Mouse (Mus musculus): ENCODE data around the gene Il10. TPM values are rescaled to one million over a fixed set of nuclear protein-coding genes. Genes with fewer than 3 reads are reported as not detected.

Il10 gene
- polyA plus RNA-seq, 1 experiment from 2014 or later = not detected

DNA sequence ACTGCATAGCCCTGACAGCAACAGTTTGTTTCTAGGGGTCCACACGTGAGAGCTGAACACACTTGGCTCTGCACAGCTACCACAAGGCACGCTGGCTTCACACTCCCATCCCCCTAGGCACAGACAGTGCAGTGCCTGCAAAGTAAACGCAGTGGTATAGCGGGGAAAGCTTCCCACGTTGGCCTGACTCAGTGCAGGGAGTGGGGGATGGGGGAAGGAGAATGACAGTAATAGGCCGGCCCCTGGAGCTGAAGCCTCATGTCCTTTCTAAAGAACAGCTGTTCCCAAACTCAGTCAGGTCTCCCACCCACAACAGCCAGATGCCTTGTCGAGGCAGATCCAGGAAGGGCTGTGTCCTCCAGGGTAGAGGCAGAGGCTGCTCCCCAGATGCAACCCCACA is 31.4 kb downstream of the Il10 start:
- H3K9ac ChIP-seq (ENCODE audit: low read depth, low read length) = no peak overlapping the region; the same call in 1 of the 2 replicates
- WGBS = 41% methylated on average over 7 of the region's 7 CpGs
- no peak for TF ChIP-seq CTCF (IDR thresholded peaks at IDR 0.05; ENCODE audit: low read depth)
- no peaks in the 10 kb centered on the region for H3K9me3 ChIP-seq (ENCODE audit: control insufficient read depth)
- no peaks in the 10 kb centered on the region for H3K27me3 ChIP-seq (replicated peaks; ENCODE audit: control insufficient read depth, insufficient read depth, low read length)
- peaks cover 34% of the 10 kb centered on the region for H3K36me3 ChIP-seq (ENCODE audit: control insufficient read depth, insufficient read depth)
- no peak overlapping the region for H3K4me3 ChIP-seq (ENCODE audit: low read depth, low read length)
- ATAC-seq = no peak
- peaks cover 6% of the 10 kb centered on the region for H3K4me1 ChIP-seq (replicated peaks; ENCODE audit: control insufficient read depth, insufficient read depth, low read length)
- no peak overlapping the region for H3K27ac ChIP-seq (ENCODE audit: low read depth, low read length)
- no peak overlapping the region for H3K4me2 ChIP-seq (replicated peaks; ENCODE audit: low read depth)

DNA sequence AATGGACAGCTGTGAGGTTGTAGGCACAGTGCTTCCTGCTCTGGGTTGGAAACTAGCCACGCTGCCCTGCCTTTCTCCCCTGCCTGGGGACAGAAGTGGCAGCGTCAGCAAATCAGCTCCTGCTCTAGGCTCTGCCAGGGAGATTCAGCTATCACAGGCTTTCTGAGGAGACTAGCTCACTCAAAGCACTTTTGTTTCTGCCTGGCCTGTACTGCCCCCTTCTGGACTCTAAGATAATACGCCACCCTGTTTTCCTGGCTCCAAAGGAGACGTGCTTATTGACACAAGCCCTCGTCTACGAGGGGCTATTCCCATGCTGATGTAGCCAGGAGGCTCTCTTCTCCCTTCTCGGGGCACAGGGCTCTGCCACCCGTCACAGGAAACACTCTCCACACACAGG is 33.6 kb downstream of the Il10 start:
- peak; percentile 96 for TF ChIP-seq CTCF (IDR thresholded peaks at IDR 0.05; ENCODE audit: low read depth)
- no peak overlapping the region for H3K4me3 ChIP-seq (ENCODE audit: low read depth, low read length)
- peak; percentile 50 for ATAC-seq
- H3K27ac ChIP-seq (ENCODE audit: low read depth, low read length) = no peak overlapping the region
- peaks cover 56% of the 10 kb centered on the region for H3K36me3 ChIP-seq (ENCODE audit: control insufficient read depth, insufficient read depth)
- 12% methylated on average over 8 of the region's 8 CpGs for WGBS
- no peak overlapping the region for H3K9ac ChIP-seq (ENCODE audit: low read depth, low read length)
- H3K4me1 ChIP-seq (replicated peaks; ENCODE audit: control insufficient read depth, insufficient read depth, low read length) = peaks cover 6% of the 10 kb centered on the region; the same call in 1 of the 2 replicates
- no peak overlapping the region for H3K4me2 ChIP-seq (replicated peaks; ENCODE audit: low read depth)
- H3K27me3 ChIP-seq (replicated peaks; ENCODE audit: control insufficient read depth, insufficient read depth, low read length) = no peaks in the 10 kb centered on the region
- no peaks in the 10 kb centered on the region for H3K9me3 ChIP-seq (ENCODE audit: control insufficient read depth)

DNA sequence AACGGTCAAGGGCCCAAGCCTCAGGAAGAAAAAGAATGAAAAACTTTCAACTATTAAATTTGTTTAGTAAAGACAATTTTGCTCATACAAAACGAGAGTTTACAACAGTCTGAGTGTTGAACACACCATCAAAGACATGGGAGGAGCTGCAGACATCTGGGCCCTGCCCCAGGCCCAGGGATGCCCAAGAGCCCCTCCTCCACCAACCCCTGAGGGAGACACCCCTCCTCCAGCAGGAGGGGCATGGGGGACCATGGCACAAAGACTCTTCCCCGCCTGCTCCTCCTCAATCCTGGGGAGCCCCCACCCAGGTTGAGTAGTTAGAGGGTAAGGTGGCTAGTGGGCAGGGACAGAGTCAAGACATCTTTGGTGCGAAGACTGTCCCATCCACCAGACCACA is 34.0 kb downstream of the Il10 start:
- peaks cover 58% of the 10 kb centered on the region for H3K36me3 ChIP-seq (ENCODE audit: control insufficient read depth, insufficient read depth)
- WGBS = 67% methylated on average over 4 of the region's 4 CpGs
- no peak for TF ChIP-seq CTCF (IDR thresholded peaks at IDR 0.05; ENCODE audit: low read depth)
- peak overlapping the region; percentile 30; the same call in 1 of the 2 replicates for H3K27ac ChIP-seq (ENCODE audit: low read depth, low read length)
- no peak overlapping the region for H3K4me2 ChIP-seq (replicated peaks; ENCODE audit: low read depth)
- no peak overlapping the region for H3K9ac ChIP-seq (ENCODE audit: low read depth, low read length)
- peaks cover 6% of the 10 kb centered on the region; the same call in 1 of the 2 replicates for H3K4me1 ChIP-seq (replicated peaks; ENCODE audit: control insufficient read depth, insufficient read depth, low read length)
- no peaks in the 10 kb centered on the region for H3K9me3 ChIP-seq (ENCODE audit: control insufficient read depth)
- H3K4me3 ChIP-seq (ENCODE audit: low read depth, low read length) = no peak overlapping the region
- no peak for ATAC-seq
- H3K27me3 ChIP-seq (replicated peaks; ENCODE audit: control insufficient read depth, insufficient read depth, low read length) = no peaks in the 10 kb centered on the region

GRCm38 (mm10) chr1:131054251-131054650 is 34.6 kb downstream of the Il10 start:
- Histone ChIP-seq H3K9ac (ENCODE audit: low read depth, low read length) (no peak overlapping the region), H3K27me3 (replicated peaks; ENCODE audit: control insufficient read depth, insufficient read depth, low read length) (no peaks in the 10 kb centered on the region), H3K36me3 (ENCODE audit: control insufficient read depth, insufficient read depth) (peaks cover 58% of the 10 kb centered on the region), H3K4me2 (replicated peaks; ENCODE audit: low read depth) (no peak overlapping the region), H3K27ac (ENCODE audit: low read depth, low read length) (no peak overlapping the region), H3K4me3 (ENCODE audit: low read depth, low read length) (no peak overlapping the region), H3K9me3 (ENCODE audit: control insufficient read depth) (no peaks in the 10 kb centered on the region), H3K4me1 (replicated peaks; ENCODE audit: control insufficient read depth, insufficient read depth, low read length) (peaks cover 6% of the 10 kb centered on the region; the same call in 1 of the 2 replicates)
- TF ChIP-seq CTCF (IDR thresholded peaks at IDR 0.05; ENCODE audit: low read depth) = no peak
- no peak for ATAC-seq
- WGBS = 80% methylated on average over 4 of the region's 4 CpGs

GRCm38 (mm10) chr1:131058431-131058830 is 38.8 kb downstream of the Il10 start:
- no peak for TF ChIP-seq CTCF (IDR thresholded peaks at IDR 0.05; ENCODE audit: low read depth)
- H3K9ac ChIP-seq (ENCODE audit: low read depth, low read length) = no peak overlapping the region
- peaks cover 49% of the 10 kb centered on the region for H3K36me3 ChIP-seq (ENCODE audit: control insufficient read depth, insufficient read depth)
- H3K27ac ChIP-seq (ENCODE audit: low read depth, low read length) = no peak overlapping the region
- 79% methylated on average over 7 of the region's 7 CpGs for WGBS
- peaks cover 14% of the 10 kb centered on the region; the same call in 1 of the 2 replicates for H3K4me1 ChIP-seq (replicated peaks; ENCODE audit: control insufficient read depth, insufficient read depth, low read length)
- H3K4me2 ChIP-seq (replicated peaks; ENCODE audit: low read depth) = no peak overlapping the region
- H3K9me3 ChIP-seq (ENCODE audit: control insufficient read depth) = no peaks in the 10 kb centered on the region
- no peak for ATAC-seq
- H3K4me3 ChIP-seq (ENCODE audit: low read depth, low read length) = no peak overlapping the region
- no peaks in the 10 kb centered on the region for H3K27me3 ChIP-seq (replicated peaks; ENCODE audit: control insufficient read depth, insufficient read depth, low read length)

- no peak for ATAC-seq
- no peak for TF ChIP-seq CTCF (IDR thresholded peaks at IDR 0.05; ENCODE audit: low read depth)
- Histone ChIP-seq H3K4me2 (replicated peaks; ENCODE audit: low read depth) (no peak overlapping the region), H3K27me3 (replicated peaks; ENCODE audit: control insufficient read depth, insufficient read depth, low read length) (no peaks in the 10 kb centered on the region), H3K9ac (ENCODE audit: low read depth, low read length) (no peak overlapping the region), H3K4me1 (replicated peaks; ENCODE audit: control insufficient read depth, insufficient read depth, low read length) (peaks cover 14% of the 10 kb centered on the region; the same call in 1 of the 2 replicates), H3K4me3 (ENCODE audit: low read depth, low read length) (no peak overlapping the region), H3K9me3 (ENCODE audit: control insufficient read depth) (no peaks in the 10 kb centered on the region), H3K27ac (ENCODE audit: low read depth, low read length) (no peak overlapping the region), H3K36me3 (ENCODE audit: control insufficient read depth, insufficient read depth) (peaks cover 41% of the 10 kb centered on the region)
- WGBS = 46% methylated on average over 1 of the region's 1 CpGs
Measured at GRCm38 (mm10) chr1:131059411-131059810, 39.8 kb downstream of the Il10 start.

- peaks cover 14% of the 10 kb centered on the region; the same call in 1 of the 2 replicates for H3K4me1 ChIP-seq (replicated peaks; ENCODE audit: control insufficient read depth, insufficient read depth, low read length)
- H3K27ac ChIP-seq (ENCODE audit: low read depth, low read length) = no peak overlapping the region
- H3K27me3 ChIP-seq (replicated peaks; ENCODE audit: control insufficient read depth, insufficient read depth, low read length) = no peaks in the 10 kb centered on the region
- peaks cover 36% of the 10 kb centered on the region for H3K36me3 ChIP-seq (ENCODE audit: control insufficient read depth, insufficient read depth)
- WGBS = 82% methylated on average over 5 of the region's 5 CpGs
- H3K4me2 ChIP-seq (replicated peaks; ENCODE audit: low read depth) = no peak overlapping the region
- H3K4me3 ChIP-seq (ENCODE audit: low read depth, low read length) = no peak overlapping the region
- TF ChIP-seq CTCF (IDR thresholded peaks at IDR 0.05; ENCODE audit: low read depth) = no peak
- H3K9ac ChIP-seq (ENCODE audit: low read depth, low read length) = no peak overlapping the region
- ATAC-seq = no peak
- no peaks in the 10 kb centered on the region for H3K9me3 ChIP-seq (ENCODE audit: control insufficient read depth)
Measured at GRCm38 (mm10) chr1:131059841-131060240, 40.2 kb downstream of the Il10 start.
